Mouse (Mus musculus) spleen, adult 2 months (tissue): ENCODE measurements around the gene Miox. TPM values are rescaled to one million over a fixed set of nuclear protein-coding genes. Genes with fewer than 3 reads are reported as not detected.

ENCODE experiments used
- DNase-seq, 2 experiments: peaks; one replicate each; pipeline versions ENCODE4 v3.0.0 to v3.0.0-alpha.2; 2012 to 2021; ENCODE audit warnings: low spot score in 2 of 2, low read depth in 1 of 2
- H3K27ac ChIP-seq: fragments of 200-500 bp; 2 replicates; pipeline ENCODE4 v1.5.1; 2012; ENCODE audit warnings: low read length, inconsistent platforms; ENCODE audit not compliant: insufficient read depth
- H3K27me3 ChIP-seq: fragments of 200-500 bp; 2 replicates; pipeline ENCODE4 v1.6.1; 2012; ENCODE audit warnings: mild to moderate bottlenecking, moderate library complexity, low read length, inconsistent platforms; ENCODE audit not compliant: control insufficient read depth, insufficient read depth
- H3K36me3 ChIP-seq: fragments of 200-500 bp; 2 replicates; pipeline ENCODE4 v1.6.1; 2012; ENCODE audit warnings: mild to moderate bottlenecking, low read length, inconsistent platforms; ENCODE audit not compliant: control insufficient read depth, insufficient read depth
- H3K4me1 ChIP-seq: fragments of 200-500 bp; 2 replicates; pipeline ENCODE4 v1.6.1; 2011; ENCODE audit warnings: inconsistent platforms; ENCODE audit not compliant: control insufficient read depth, insufficient read depth, insufficient read length
- H3K4me3 ChIP-seq: fragments of 200-500 bp; 2 replicates; pipeline ENCODE4 v1.5.1; 2011; ENCODE audit warnings: mild to moderate bottlenecking, inconsistent platforms; ENCODE audit not compliant: insufficient read depth, insufficient read length; ENCODE audit errors: extremely low read depth
- CTCF ChIP-seq: fragments of 200-500 bp; IDR thresholded peaks from 2 replicates; pipeline ENCODE4 v1.5.1; 2011; ENCODE audit warnings: mild to moderate bottlenecking, inconsistent platforms; ENCODE audit not compliant: insufficient read depth, insufficient read length, insufficient replicate concordance; ENCODE audit errors: extremely low read depth
- POLR2A ChIP-seq: fragments of 200-500 bp; IDR thresholded peaks from 2 replicates; pipeline ENCODE4 v1.6.1; 2011; ENCODE audit warnings: low read depth, low read length, inconsistent platforms
- WGBS: fragments of 180-500 bp; shearing (Covaris S2); methylation state at CpG from one replicate; pipeline ENCODE4 v1.1.7; 2018; 5-methylcytosine and 5-hydroxymethylcytosine counted together
- polyA plus RNA-seq: library from polyadenylated mRNA; depleted of rRNA; stranded (reverse); fragments of >200 nt; gene quantifications from 2 replicates; pipeline ENCODE4 v1.2.3, GENCODE M21; 2012

Miox gene
- polyA plus RNA-seq, 1 experiment: 1.4 TPM

- WGBS: under 1% methylated on average over 42 of the region's 42 CpGs
These were observed 39.6 kb downstream of the Miox start, which contains the start of gene Sco2 for GRCm38 (mm10) chr15:89373762-89374248. Gene Sco2 (minus strand): TSS chr15:89373846.

DNA sequence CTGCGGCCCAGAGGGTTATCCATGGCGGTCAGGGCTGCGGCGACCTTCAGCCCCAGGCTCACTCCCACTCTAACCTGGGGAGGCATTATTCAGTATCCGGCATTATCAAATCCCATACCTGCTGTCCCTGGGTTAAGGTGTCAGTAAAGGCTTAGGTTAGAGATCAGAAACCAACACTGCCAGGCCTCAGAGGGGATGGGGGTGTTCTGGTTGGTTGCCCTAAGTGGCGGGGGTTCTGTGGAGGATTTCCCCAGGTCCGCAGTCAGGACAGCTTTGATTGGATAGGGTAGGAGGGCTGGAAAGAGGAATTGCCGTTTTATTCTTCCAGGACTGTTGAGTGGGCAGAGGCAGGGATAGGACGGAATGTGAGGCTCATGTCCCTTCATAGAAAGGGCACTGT lies 40.1 kb downstream of the Miox start:
- no peak for DNase-seq
- H3K36me3 ChIP-seq: peaks cover 30% of the 10 kb centered on the region
- peaks cover 11% of the 10 kb centered on the region for H3K4me1 ChIP-seq
- H3K4me3 ChIP-seq: peak overlapping the region; percentile 73; the same call in 1 of the 2 replicates
- no peak for TF ChIP-seq POLR2A
- TF ChIP-seq CTCF: no peak
- 72% methylated on average over 9 of the region's 9 CpGs for WGBS
- no peak overlapping the region for H3K27ac ChIP-seq
- H3K27me3 ChIP-seq: peaks cover 9% of the 10 kb centered on the region

More at GRCm38 (mm10) chr15:89373762-89374248, 39.6 kb downstream of the Miox start, which contains the start of gene Sco2:
- TF ChIP-seq CTCF (peak; percentile 84), POLR2A (peak; percentile 60; the same call in 1 of the 2 replicates)
- Histone ChIP-seq H3K36me3 (peaks cover 33% of the 10 kb centered on the region), H3K27me3 (peaks cover 6% of the 10 kb centered on the region), H3K4me1 (peaks cover 9% of the 10 kb centered on the region; the same call in 1 of the 2 replicates), H3K4me3 (peak within 1 kb of the TSS; percentile 73), H3K27ac (peak within 1 kb of the TSS; percentile 96)
- DNase-seq: peak; percentile 71 to 89

GRCm38 (mm10) chr15:89374801-89375534 lies 40.8 kb downstream of the Miox start:
- no peak for TF ChIP-seq CTCF
- TF ChIP-seq POLR2A: no peak
- Histone ChIP-seq H3K27ac (no peak overlapping the region), H3K4me1 (peaks cover 11% of the 10 kb centered on the region), H3K27me3 (peaks cover 9% of the 10 kb centered on the region), H3K4me3 (no peak overlapping the region), H3K36me3 (peaks cover 24% of the 10 kb centered on the region)
- WGBS: 94% methylated on average over 17 of the region's 17 CpGs
- no peak for DNase-seq

DNA sequence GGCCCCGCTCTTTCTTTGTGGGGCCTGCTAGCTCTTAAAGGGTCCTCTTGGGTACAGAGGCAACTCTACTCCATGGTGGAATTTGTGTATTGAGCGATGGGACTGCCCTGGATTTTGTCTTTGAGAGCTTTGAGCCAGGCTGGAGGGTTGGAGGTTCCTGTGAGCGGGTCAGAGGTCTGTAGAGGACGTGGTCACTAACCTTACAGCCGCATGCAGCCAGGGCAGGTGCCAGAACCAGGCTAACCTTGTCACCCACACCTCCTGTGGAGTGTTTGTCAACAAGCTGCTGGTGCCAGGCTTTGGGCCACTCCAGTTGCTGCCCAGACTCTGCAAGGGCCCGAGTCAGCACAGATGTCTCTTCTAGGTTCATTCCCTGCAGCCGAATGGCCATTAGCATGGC lies 41.8 kb downstream of the Miox start:
- TF ChIP-seq CTCF (no peak), POLR2A (no peak)
- no peak overlapping the region for H3K27ac ChIP-seq

DNA sequence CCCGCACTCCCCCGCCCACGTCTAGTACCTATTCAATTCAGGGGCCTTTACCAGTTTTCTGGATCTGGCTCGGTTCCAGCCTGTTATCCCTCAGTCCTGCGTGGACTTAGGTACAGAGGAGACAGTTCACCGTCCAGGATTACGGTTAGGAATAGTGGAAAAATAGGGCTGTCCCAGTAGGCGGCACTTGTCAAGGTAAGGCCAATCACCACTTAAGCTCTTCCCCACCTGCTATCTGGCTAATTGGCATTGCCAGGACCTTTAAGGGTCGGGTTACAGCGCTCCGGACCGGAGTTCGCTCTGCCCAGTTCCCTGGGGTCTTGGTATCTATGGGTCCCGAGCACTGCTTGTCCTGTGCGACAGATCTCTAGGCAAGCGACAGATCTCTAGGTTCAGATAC lies 42.8 kb downstream of the Miox start, which contains the start of gene Tymp:
Gene Tymp (minus strand): TSS at position 83 of the 400 bp plus-strand sequence.
- WGBS: 84% methylated on average over 16 of the region's 16 CpGs
- Histone ChIP-seq H3K4me1 (peaks cover 11% of the 10 kb centered on the region), H3K4me3 (no peak within 1 kb of the TSS), H3K27me3 (peaks cover 9% of the 10 kb centered on the region), H3K27ac (no peak within 1 kb of the TSS), H3K36me3 (peaks cover 6% of the 10 kb centered on the region)
- no peak for TF ChIP-seq CTCF
- no peak for TF ChIP-seq POLR2A
- no peak for DNase-seq

More for the DNA sequence above, 41.8 kb downstream of the Miox start:
- Histone ChIP-seq H3K36me3 (peaks cover 14% of the 10 kb centered on the region), H3K27me3 (peaks cover 9% of the 10 kb centered on the region), H3K4me3 (no peak overlapping the region), H3K4me1 (peaks cover 11% of the 10 kb centered on the region)
- DNase-seq: no peak
- 87% methylated on average over 7 of the region's 7 CpGs for WGBS

DNA sequence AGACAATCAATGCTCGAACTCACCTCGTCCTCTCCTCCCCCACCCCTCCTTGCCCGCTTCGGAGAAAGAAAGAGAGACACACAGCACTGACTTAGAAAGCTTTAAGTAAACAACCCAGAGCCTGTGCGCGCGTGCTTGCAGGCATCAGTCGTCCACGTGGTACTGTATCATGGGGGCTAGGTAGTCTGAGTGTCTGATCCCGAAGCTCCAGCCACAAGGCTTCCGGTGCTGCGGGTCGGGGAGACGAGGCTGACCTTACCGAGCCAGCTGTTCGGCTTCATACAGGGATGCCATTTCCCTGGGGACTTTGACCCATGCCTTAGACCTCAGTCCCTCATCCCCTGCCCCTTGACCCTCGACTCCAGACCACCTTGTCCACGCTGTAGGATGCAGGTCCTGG lies 43.2 kb downstream of the Miox start:
- peaks cover 9% of the 10 kb centered on the region for H3K27me3 ChIP-seq
- no peak overlapping the region for H3K27ac ChIP-seq
- DNase-seq: no peak
- H3K36me3 ChIP-seq: peaks cover 2% of the 10 kb centered on the region; the same call in 1 of the 2 replicates
- TF ChIP-seq POLR2A (no peak), CTCF (no peak)
- H3K4me1 ChIP-seq: peaks cover 11% of the 10 kb centered on the region
- WGBS: 44% methylated on average over 18 of the region's 18 CpGs
- no peak overlapping the region for H3K4me3 ChIP-seq
